Mouse (Mus musculus) brain, embryonic 18.5 days (tissue): Measurements from ENCODE around the gene Samd10.

Experiments used
- DNase-seq: peaks from one replicate; pipeline ENCODE4 v3.0.0-alpha.2; 2012; ENCODE audit warnings: low read depth, low spot score

The Samd10 gene

GRCm38 (mm10) chr2:181592231-181593041, 6.6 kb downstream of the Samd10 start, which contains the start of gene Zfp512b:
Zfp512b (minus strand) TSS chr2:181592803.
- no peak for DNase-seq

- DNase-seq, result no peak
These were observed 7.4 kb downstream of the Samd10 start, which contains the start of gene Prpf6 for GRCm38 (mm10) chr2:181591528-181592085. Prpf6 (plus strand) TSS chr2:181591868.

- no peak for DNase-seq
These were observed 8.5 kb downstream of the Samd10 start for GRCm38 (mm10) chr2:181590471-181590870.

GRCm38 (mm10) chr2:181589732-181590105, 9.3 kb downstream of the Samd10 start:
- no peak for DNase-seq

GRCm38 (mm10) chr2:181589011-181589731, 9.8 kb downstream of the Samd10 start:
- DNase-seq, result no peak

- no peak for DNase-seq
These were observed 10.7 kb downstream of the Samd10 start for GRCm38 (mm10) chr2:181588229-181588780.

GRCm38 (mm10) chr2:181587796-181588195, 11.2 kb downstream of the Samd10 start:
- no peak for DNase-seq

GRCm38 (mm10) chr2:181586124-181586523, 12.9 kb downstream of the Samd10 start:
- DNase-seq, result no peak

- DNase-seq, result no peak
These were observed 13.5 kb downstream of the Samd10 start for GRCm38 (mm10) chr2:181585506-181585905.

- DNase-seq, result no peak
These were observed 14.5 kb downstream of the Samd10 start, which contains the start of gene Uckl1 for GRCm38 (mm10) chr2:181584411-181584942. Uckl1 (minus strand) TSS chr2:181584892.

- DNase-seq, result no peak
These were observed 15.4 kb downstream of the Samd10 start for GRCm38 (mm10) chr2:181583460-181584257.

GRCm38 (mm10) chr2:181582939-181583338, 16.1 kb downstream of the Samd10 start:
- DNase-seq, result no peak

- no peak for DNase-seq
These were observed 16.7 kb downstream of the Samd10 start for GRCm38 (mm10) chr2:181582358-181582757.

GRCm38 (mm10) chr2:181581402-181582120, 17.5 kb downstream of the Samd10 start:
- no peak for DNase-seq

GRCm38 (mm10) chr2:181581016-181581401, 18.0 kb downstream of the Samd10 start:
- DNase-seq, result no peak

- no peak for DNase-seq
These were observed 18.8 kb downstream of the Samd10 start for GRCm38 (mm10) chr2:181580131-181580772.

- DNase-seq, result no peak
These were observed 19.3 kb downstream of the Samd10 start for GRCm38 (mm10) chr2:181579681-181580080.

- DNase-seq, result no peak
These were observed 20.0 kb downstream of the Samd10 start for GRCm38 (mm10) chr2:181578790-181579618.
